Mouse (Mus musculus): ENCODE results near the gene E2f4. TPM values are rescaled to one million over a fixed set of nuclear protein-coding genes. Genes with fewer than 3 reads are reported as not detected.
A peak's percentile ranks its signal among the peaks of the same experiment; 100 is the strongest.

The E2f4 gene
- polyA plus RNA-seq, 1 experiment from 2014 or later: 76.2 TPM

DNA sequence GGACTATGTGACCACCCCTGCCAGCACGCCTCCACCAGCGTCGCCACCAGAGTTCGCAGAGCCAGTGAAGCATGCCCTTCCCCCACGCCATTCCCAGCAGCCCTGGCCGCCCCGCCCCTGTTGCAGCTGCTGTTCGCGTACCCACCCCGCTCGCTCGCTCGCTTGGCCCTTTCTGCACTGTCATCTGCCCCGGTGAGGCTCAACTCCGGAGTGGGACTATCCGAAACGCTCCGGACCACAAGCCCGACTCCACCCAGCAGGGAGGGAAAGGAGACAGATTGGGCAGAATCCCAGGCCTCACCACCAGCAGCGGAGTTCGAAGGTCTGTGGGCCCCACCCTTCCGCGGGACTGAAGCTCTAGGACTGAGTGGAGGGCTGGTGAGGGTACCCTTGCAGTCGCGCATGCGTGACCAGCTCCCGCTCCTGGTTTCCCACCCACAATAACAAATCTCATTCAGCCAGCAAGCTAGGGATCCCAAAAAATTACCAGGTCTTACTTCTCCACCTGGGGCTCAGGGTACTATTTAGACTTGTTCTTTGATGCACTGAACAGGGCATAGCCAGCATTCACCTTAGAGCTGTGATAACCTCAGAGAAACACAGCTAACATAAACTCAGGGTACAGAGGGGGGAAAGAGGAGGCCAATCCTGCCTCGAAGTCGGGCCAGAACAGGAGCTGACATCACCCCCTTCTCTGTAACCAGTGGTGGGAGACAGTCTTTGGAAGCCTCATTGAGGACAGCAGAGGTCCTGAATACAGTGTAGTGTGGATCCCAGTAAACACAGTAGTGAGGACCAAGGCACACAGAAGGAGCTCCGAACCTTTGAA, 21.0 kb upstream of the E2f4 start:
- Histone ChIP-seq H3K4me1 (replicated peaks; ENCODE audit: control insufficient read depth, insufficient read depth, low read length) (peaks cover 19% of the 10 kb centered on the region), H3K4me3 (ENCODE audit: low read length) (peak overlapping the region; percentile 49), H3K9ac (ENCODE audit: low read length) (peak overlapping the region; percentile 50), H3K4me2 (ENCODE audit: low read depth, low read length) (peak overlapping the region; percentile 74), H3K27ac (ENCODE audit: low read length) (no peak overlapping the region), H3K36me3 (ENCODE audit: control insufficient read depth, insufficient read depth, low read length) (no peaks in the 10 kb centered on the region), H3K27me3 (ENCODE audit: control insufficient read depth, insufficient read depth, low read depth, low read length) (peaks cover 71% of the 10 kb centered on the region), H3K9me3 (ENCODE audit: control insufficient read depth, low read length) (no peaks in the 10 kb centered on the region)
- 4% methylated on average over 30 of the region's 30 CpGs for WGBS
- peak; percentile 58 for ATAC-seq (ENCODE audit: low read depth)

DNA sequence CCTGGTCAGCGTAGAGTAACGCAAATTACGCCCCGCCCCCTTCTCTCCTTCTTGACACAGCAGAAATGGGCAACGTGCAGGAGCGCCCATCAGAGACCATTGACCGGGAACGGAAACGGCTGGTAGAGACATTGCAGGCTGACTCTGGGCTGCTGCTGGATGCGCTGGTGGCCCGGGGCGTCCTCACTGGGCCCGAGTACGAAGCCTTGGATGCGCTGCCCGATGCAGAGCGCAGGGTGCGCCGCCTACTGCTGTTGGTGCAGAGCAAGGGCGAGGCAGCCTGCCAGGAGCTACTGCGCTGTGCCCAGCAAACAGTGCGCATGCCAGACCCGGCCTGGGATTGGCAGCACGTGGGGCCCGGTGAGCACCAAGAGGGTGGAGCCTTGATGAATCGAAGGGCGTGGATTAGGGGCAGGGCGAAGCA, 18.5 kb upstream of the E2f4 start:
- Histone ChIP-seq H3K27ac (ENCODE audit: low read length) (no peak overlapping the region), H3K9me3 (ENCODE audit: control insufficient read depth, low read length) (no peaks in the 10 kb centered on the region), H3K27me3 (ENCODE audit: control insufficient read depth, insufficient read depth, low read depth, low read length) (peaks cover 54% of the 10 kb centered on the region), H3K4me3 (ENCODE audit: low read length) (peak overlapping the region; percentile 27), H3K36me3 (ENCODE audit: control insufficient read depth, insufficient read depth, low read length) (no peaks in the 10 kb centered on the region), H3K9ac (ENCODE audit: low read length) (0 out of 2 replicates have a peak overlapping the region, but pooled peaks have one; percentile 4), H3K4me1 (replicated peaks; ENCODE audit: control insufficient read depth, insufficient read depth, low read length) (peaks cover 27% of the 10 kb centered on the region), H3K4me2 (ENCODE audit: low read depth, low read length) (peak overlapping the region; percentile 48)
- peak; percentile 57 for ATAC-seq (ENCODE audit: low read depth)
- 4% methylated on average over 28 of the region's 28 CpGs for WGBS

DNA sequence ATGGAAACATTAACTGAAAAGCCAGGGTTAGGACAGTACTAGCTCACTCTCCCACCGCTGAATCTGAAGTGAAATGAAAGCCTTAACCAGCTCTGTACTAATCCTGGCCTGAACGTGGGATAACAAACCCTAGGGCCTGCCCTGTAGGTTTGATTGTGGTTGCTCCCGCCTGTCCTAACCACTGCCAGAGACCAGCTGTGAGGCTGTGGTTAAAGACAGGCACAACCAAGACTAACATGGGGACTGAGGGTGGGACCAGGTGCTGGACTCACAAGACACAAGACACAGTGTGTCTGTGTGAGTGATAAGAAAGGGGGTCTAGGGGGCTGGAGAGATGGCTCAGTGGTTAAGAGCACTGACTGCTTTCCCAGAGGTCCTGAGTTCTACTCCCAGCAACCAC, 16.9 kb upstream of the E2f4 start:
- H3K4me2 ChIP-seq (ENCODE audit: low read depth, low read length): no peak overlapping the region
- peaks cover 38% of the 10 kb centered on the region for H3K27me3 ChIP-seq (ENCODE audit: control insufficient read depth, insufficient read depth, low read depth, low read length)
- H3K4me3 ChIP-seq (ENCODE audit: low read length): no peak overlapping the region
- peaks cover 26% of the 10 kb centered on the region for H3K4me1 ChIP-seq (replicated peaks; ENCODE audit: control insufficient read depth, insufficient read depth, low read length)
- no peaks in the 10 kb centered on the region for H3K36me3 ChIP-seq (ENCODE audit: control insufficient read depth, insufficient read depth, low read length)
- ATAC-seq (ENCODE audit: low read depth): no peak
- no peak overlapping the region for H3K27ac ChIP-seq (ENCODE audit: low read length)
- no peak overlapping the region for H3K9ac ChIP-seq (ENCODE audit: low read length)
- no peaks in the 10 kb centered on the region for H3K9me3 ChIP-seq (ENCODE audit: control insufficient read depth, low read length)
- 70% methylated on average over 3 of the region's 3 CpGs for WGBS

DNA sequence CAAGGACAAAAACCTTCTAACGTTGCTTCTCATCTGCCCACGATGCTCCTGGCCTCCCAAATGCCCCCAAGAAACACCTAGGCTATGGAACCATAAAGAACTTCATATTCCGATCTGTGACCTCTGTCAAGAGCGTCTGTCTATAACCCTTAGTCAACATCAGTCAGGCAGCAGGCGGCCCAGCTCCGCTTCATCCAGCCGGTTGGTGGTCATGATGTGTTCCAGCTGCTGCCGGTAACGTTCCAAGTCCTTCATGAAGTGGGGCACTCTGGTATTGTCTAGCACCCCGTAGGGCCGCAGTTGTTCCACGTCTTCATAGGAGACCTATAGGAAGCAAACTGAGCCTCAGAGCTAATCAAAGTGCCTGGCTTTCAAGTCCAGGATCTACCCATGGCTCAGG, 15.6 kb upstream of the E2f4 start:
- peak; percentile 57 for ATAC-seq (ENCODE audit: low read depth)
- H3K4me3 ChIP-seq (ENCODE audit: low read length): no peak overlapping the region
- H3K27ac ChIP-seq (ENCODE audit: low read length): no peak overlapping the region
- 63% methylated on average over 12 of the region's 12 CpGs for WGBS
- H3K36me3 ChIP-seq (ENCODE audit: control insufficient read depth, insufficient read depth, low read length): no peaks in the 10 kb centered on the region
- H3K27me3 ChIP-seq (ENCODE audit: control insufficient read depth, insufficient read depth, low read depth, low read length): peaks cover 25% of the 10 kb centered on the region
- H3K4me2 ChIP-seq (ENCODE audit: low read depth, low read length): no peak overlapping the region
- peaks cover 18% of the 10 kb centered on the region for H3K4me1 ChIP-seq (replicated peaks; ENCODE audit: control insufficient read depth, insufficient read depth, low read length)
- no peak overlapping the region for H3K9ac ChIP-seq (ENCODE audit: low read length)
- no peaks in the 10 kb centered on the region for H3K9me3 ChIP-seq (ENCODE audit: control insufficient read depth, low read length)

DNA sequence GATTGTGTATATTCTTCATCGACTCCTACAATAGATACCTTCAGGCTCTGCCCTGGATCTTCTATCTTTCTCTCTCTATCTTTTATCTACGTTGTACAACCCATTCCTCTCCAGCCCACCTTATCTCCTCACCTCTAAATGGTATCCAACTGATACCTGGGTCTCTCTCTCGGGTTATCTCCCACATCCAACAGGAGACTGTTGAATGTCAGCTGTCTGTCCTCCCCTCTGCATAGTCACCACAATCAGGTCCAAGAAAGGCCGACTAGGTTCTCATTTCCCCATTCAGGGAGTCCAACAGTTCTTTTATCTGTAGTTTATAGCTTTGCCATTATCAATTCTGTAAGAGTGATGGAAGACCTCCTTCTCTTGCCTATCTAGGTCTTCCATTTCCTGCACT, 15.2 kb upstream of the E2f4 start:
- Histone ChIP-seq H3K27ac (ENCODE audit: low read length) (no peak overlapping the region), H3K4me1 (replicated peaks; ENCODE audit: control insufficient read depth, insufficient read depth, low read length) (peaks cover 18% of the 10 kb centered on the region), H3K36me3 (ENCODE audit: control insufficient read depth, insufficient read depth, low read length) (no peaks in the 10 kb centered on the region), H3K27me3 (ENCODE audit: control insufficient read depth, insufficient read depth, low read depth, low read length) (peaks cover 21% of the 10 kb centered on the region), H3K4me2 (ENCODE audit: low read depth, low read length) (no peak overlapping the region), H3K4me3 (ENCODE audit: low read length) (no peak overlapping the region), H3K9ac (ENCODE audit: low read length) (no peak overlapping the region), H3K9me3 (ENCODE audit: control insufficient read depth, low read length) (no peaks in the 10 kb centered on the region)
- no peak for ATAC-seq (ENCODE audit: low read depth)
- WGBS: 77% methylated on average over 4 of the region's 4 CpGs

DNA sequence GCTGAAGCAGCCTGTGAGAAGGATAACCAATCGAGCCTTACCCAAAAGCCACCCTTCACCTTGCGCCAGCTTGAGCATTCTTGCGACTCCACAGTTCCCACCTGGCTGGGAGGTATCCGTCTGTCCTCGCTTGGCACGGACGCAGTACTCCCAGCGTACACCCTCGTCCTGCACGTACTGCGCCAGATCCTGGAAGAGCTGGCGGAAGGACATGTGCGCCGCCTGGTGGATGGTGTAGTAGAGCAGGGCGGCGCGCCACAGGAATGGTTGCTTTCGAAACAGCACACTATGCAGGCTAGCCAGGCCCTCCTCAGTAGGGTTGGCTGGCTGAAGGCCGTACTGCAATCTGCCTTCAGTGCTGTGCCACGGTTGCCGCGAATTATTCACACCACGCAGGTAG, 14.4 kb upstream of the E2f4 start:
- H3K9me3 ChIP-seq (ENCODE audit: control insufficient read depth, low read length): no peaks in the 10 kb centered on the region
- H3K4me3 ChIP-seq (ENCODE audit: low read length): no peak overlapping the region
- peak; percentile 64 for ATAC-seq (ENCODE audit: low read depth)
- no peak overlapping the region for H3K4me2 ChIP-seq (ENCODE audit: low read depth, low read length)
- peaks cover 13% of the 10 kb centered on the region for H3K27me3 ChIP-seq (ENCODE audit: control insufficient read depth, insufficient read depth, low read depth, low read length)
- 31% methylated on average over 23 of the region's 23 CpGs for WGBS
- H3K4me1 ChIP-seq (replicated peaks; ENCODE audit: control insufficient read depth, insufficient read depth, low read length): peaks cover 20% of the 10 kb centered on the region
- no peaks in the 10 kb centered on the region for H3K36me3 ChIP-seq (ENCODE audit: control insufficient read depth, insufficient read depth, low read length)
- 0 out of 2 replicates have a peak overlapping the region, but pooled peaks have one; percentile 26 for H3K27ac ChIP-seq (ENCODE audit: low read length)
- no peak overlapping the region for H3K9ac ChIP-seq (ENCODE audit: low read length)

DNA sequence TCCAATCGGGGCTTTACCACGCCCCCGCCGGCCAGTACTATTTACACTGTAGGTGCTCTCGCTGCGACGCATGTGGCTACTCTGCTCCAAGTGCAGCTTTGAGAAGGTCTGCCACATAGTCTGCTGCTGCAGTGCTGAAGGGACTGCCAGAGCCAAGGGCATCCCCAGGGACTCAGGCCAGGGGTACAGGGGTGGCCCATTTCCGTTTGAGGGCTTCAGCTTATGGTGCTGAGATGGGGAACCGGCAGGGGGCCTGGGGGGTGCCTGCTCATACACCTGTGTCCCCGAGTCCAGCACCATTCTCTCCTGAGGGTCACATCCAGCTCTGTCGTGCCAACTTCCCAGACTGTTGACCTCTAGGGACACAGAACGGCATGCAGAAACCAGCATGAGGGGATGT, 11.9 kb upstream of the E2f4 start:
- 48% methylated on average over 12 of the region's 12 CpGs for WGBS
- no peak for ATAC-seq (ENCODE audit: low read depth)
- H3K27me3 ChIP-seq (ENCODE audit: control insufficient read depth, insufficient read depth, low read depth, low read length): peaks cover 3% of the 10 kb centered on the region

DNA sequence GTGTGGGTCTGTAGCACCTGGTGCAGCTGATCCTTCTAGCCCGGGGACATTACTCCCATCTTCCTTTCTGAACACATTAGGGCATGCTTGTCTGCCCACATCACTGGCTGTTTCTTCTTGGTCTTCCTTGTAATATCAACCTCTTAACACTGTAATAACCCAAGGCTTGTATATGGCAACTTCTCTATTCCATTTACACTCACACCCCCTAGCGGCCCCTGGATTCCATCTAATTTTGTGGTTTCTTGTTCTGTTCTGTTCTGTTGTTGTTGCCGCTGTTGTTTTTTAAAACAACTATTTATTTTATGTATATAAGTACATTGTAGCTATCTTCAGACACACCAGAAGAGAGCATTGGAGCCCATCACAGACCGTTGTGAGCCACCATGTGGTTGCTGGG, 10.6 kb upstream of the E2f4 start:
- Histone ChIP-seq H3K27ac (ENCODE audit: low read length) (no peak overlapping the region), H3K9ac (ENCODE audit: low read length) (no peak overlapping the region), H3K4me2 (ENCODE audit: low read depth, low read length) (no peak overlapping the region), H3K4me3 (ENCODE audit: low read length) (no peak overlapping the region), H3K4me1 (replicated peaks; ENCODE audit: control insufficient read depth, insufficient read depth, low read length) (peaks cover 30% of the 10 kb centered on the region), H3K36me3 (ENCODE audit: control insufficient read depth, insufficient read depth, low read length) (no peaks in the 10 kb centered on the region), H3K9me3 (ENCODE audit: control insufficient read depth, low read length) (no peaks in the 10 kb centered on the region), H3K27me3 (ENCODE audit: control insufficient read depth, insufficient read depth, low read depth, low read length) (peaks cover 7% of the 10 kb centered on the region)
- no peak for ATAC-seq (ENCODE audit: low read depth)
- WGBS: 82% methylated on average over 4 of the region's 4 CpGs

More for the DNA sequence above, 11.9 kb upstream of the E2f4 start:
- H3K9me3 ChIP-seq (ENCODE audit: control insufficient read depth, low read length): no peaks in the 10 kb centered on the region
- no peak overlapping the region for H3K27ac ChIP-seq (ENCODE audit: low read length)
- no peak overlapping the region for H3K4me3 ChIP-seq (ENCODE audit: low read length)
- no peak overlapping the region for H3K9ac ChIP-seq (ENCODE audit: low read length)
- H3K36me3 ChIP-seq (ENCODE audit: control insufficient read depth, insufficient read depth, low read length): no peaks in the 10 kb centered on the region
- no peak overlapping the region for H3K4me2 ChIP-seq (ENCODE audit: low read depth, low read length)
- peaks cover 29% of the 10 kb centered on the region for H3K4me1 ChIP-seq (replicated peaks; ENCODE audit: control insufficient read depth, insufficient read depth, low read length)

DNA sequence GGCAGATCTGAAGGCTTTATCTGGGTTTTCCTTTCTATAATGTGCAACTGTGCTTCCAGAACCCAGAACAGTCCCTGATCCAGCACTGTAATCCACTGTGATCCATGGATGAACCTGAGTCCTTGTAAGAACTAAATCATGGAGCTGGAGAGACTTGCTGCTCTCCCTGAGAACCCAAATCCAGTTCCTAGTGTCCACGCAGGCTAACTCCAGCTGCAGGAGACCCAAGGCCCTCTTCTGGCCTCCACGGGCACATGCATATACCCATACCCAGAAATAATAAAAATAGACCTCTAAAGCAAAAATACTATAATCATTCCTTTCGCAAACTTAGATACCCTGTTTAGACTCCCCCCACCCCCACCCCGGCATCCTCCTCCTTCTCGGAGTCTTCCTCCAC, 9.2 kb upstream of the E2f4 start:
- Histone ChIP-seq H3K4me1 (replicated peaks; ENCODE audit: control insufficient read depth, insufficient read depth, low read length) (peaks cover 24% of the 10 kb centered on the region), H3K4me2 (ENCODE audit: low read depth, low read length) (peak overlapping the region; percentile 63; the same call in 1 of the 2 replicates), H3K27me3 (ENCODE audit: control insufficient read depth, insufficient read depth, low read depth, low read length) (peaks cover 7% of the 10 kb centered on the region), H3K4me3 (ENCODE audit: low read length) (no peak overlapping the region), H3K36me3 (ENCODE audit: control insufficient read depth, insufficient read depth, low read length) (no peaks in the 10 kb centered on the region), H3K27ac (ENCODE audit: low read length) (no peak overlapping the region), H3K9ac (ENCODE audit: low read length) (peak overlapping the region; percentile 65; the same call in 1 of the 2 replicates), H3K9me3 (ENCODE audit: control insufficient read depth, low read length) (no peaks in the 10 kb centered on the region)
- no peak for ATAC-seq (ENCODE audit: low read depth)
- 82% methylated on average over 5 of the region's 5 CpGs for WGBS
